Mouse (Mus musculus) MN1 (cell line): ENCODE measurements at regions not wholly inside any gene's neighbourhood (a gene's known extent, or its start where the extent isn't known, plus 50 kb on each side); places are given as distances from the start of the nearest gene placed in this dataset.

Source experiments
- DNase-seq: peaks from one replicate; pipeline ENCODE4 v3.0.0-alpha.2; 2016; ENCODE audit warnings: low spot score

- no peak for DNase-seq
These were observed 134.7 kb downstream of the Rnd3 start for GRCm38 (mm10) chr2:51014232-51014631.

DNA sequence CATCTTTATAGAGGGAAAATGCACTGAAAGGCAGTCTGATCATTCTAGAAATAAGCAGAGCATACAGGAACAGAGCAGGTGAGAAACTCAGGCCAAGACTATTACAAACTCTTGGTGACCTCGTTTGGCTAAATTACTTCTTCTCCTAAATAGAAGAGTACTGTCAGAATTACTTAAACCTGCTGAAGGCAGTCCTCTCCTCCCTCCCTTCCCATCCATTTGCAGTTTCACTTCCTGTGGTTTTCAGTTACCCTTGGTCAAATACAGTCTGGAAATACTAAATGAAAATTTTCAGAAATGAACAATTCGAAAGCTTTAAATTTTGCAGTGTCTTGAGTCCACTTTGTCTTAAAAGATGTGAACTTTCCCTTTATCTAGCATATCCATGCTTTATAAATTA lies 135.8 kb downstream of the Rnd3 start:
- no peak for DNase-seq

GRCm38 (mm10) chr2:51008251-51008533 lies 140.7 kb downstream of the Rnd3 start:
- no peak for DNase-seq

DNA sequence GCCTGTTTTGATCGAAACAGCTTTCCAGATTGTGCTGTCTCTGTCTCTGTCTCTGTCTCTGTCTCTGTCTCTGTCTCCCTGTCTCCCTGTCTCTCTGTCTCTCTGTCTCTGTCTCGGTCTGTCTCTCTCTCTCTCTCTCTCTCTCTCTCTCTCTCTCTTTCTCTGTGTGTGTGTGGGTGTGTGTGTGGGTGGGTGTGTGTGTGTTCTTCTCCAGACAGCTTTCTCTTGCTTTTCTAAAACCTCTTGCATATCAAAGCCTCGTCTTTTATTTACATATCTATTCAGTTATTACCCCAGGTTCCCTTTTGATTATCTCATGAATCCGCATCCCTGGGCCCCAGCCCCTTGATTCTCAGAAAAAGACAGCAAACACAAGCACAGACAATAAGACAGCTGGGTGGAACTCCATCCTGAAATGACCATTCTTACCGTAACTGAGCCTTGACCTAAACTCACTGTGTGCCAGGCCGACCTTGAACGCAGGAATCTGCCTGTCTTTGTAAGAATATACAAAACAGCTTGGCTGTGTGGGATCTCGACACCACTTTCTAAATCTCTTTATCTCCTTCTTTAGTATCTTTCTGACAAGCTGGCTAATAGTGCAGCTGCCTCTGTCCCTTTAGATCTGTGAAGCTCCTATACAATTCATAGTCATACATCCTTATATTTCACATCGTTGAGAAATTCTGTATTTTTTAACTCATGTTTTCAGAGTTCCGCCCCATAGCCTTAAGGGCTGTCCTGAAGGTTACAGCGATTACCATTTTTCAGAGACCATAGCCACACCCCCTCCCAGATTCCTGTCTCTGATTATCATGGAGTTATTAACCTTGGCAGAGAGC lies 141.3 kb downstream of the Rnd3 start:
- no peak for DNase-seq

GRCm38 (mm10) chr2:51006818-51007217 lies 142.1 kb downstream of the Rnd3 start:
- no peak for DNase-seq

GRCm38 (mm10) chr2:51001548-51001947 lies 147.4 kb downstream of the Rnd3 start:
- no peak for DNase-seq

GRCm38 (mm10) chr2:50983883-50984410 lies 165.0 kb downstream of the Rnd3 start:
- no peak for DNase-seq

DNA sequence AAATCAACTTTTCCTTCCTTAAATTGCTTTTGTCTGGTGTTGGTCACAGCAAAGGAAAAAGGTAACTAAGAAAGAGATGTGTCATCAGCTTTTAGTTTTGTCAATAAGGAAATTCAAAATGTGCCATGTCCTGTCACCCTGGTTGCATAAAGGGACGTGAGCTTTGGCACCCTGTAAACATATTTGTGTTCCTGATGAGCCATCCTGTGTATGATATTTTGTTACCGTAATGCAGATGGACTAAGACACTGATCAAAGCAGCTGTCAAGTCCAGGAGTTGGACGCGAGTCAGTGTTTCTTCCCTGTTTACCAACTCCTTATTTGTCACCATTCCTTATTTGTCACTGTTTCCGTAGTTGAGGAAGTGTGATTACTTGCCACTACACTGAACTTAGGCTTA lies 166.3 kb downstream of the Rnd3 start:
- DNase-seq, result no peak

DNA sequence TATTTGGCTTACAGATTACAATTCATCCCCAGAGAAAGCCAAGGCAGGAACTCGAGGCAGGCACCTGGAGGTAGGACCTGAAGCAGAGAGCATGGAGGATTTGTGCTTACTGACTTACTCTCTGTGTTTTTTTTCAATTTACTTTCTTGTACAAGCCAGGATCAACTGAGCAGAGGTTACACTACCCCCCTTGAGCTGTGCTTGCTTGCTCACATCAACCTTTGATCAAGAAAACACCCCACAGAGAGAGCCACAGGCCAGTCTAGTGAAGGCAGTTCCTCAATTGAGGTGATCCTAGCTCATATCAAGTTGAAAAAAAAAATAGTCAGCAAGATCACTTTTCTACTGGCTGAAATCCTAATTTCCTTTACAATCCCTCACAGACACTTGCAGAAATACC lies 170.6 kb downstream of the Rnd3 start:
- DNase-seq, result no peak

GRCm38 (mm10) chr2:50971131-50971825 lies 177.6 kb downstream of the Rnd3 start:
- DNase-seq, result no peak

DNA sequence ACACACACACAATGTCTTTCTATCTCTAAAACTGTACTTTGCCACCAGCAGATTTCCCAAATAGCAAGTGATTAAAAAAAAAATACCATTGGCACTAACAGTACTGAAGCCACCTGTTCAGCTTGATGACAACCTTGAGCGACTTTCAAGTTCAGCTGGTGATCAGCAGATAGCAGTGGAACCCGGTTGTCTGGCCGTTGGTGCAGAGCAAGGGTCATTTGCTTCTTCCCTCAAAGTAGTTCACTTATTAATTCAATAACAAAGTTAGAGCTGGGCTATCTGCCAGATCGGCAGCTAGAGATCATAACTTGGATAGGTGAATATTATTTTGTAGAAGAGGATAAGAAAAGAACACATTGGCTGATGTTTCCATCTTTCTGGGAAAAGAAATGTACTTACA lies 180.5 kb downstream of the Rnd3 start:
- DNase-seq, result no peak

DNA sequence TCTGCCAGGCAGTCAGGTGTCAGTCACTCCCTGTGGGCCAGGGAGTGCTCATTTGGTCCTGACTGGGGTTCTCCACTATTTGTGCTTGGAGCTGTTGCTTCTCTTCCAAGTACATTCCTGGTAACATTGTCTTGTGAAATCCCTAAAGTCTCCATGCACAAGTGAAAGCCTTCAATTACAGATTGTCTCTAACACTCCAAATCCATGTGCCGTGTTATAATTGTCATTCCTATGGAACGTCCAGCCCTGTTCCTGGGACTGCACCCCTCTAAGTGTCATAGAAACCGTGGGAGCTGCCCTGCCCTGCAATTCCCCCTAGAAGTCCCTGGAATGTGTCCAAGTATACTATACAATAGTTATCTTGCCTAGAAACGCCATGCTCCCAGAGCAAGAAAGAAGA lies 181.1 kb downstream of the Rnd3 start:
- no peak for DNase-seq

GRCm38 (mm10) chr2:50967133-50967532 lies 181.8 kb downstream of the Rnd3 start:
- no peak for DNase-seq

DNA sequence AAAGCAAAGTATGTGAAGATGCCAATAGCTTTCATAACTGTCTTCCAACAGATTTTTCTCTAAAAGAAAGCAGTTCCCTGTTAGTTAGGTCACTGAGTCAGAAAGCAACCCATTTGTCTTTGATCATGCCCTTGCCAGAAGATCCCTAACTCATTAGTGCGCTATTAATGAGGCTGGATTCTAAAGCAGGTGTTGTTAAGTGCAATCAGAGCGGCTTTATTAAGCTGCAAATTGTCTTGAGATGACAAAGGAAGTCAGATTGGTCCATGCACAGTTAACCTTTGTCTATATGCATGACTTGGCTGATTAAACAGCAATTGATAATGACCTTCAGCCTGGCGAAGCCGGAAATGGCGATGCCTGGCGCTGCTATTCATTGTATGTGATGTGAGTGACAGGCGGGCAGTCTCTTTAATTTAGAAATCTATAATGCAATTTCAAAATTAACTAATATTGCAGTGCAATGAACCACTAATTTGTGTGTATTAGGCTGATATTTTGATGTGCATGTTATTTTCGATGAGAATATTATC lies 183.4 kb downstream of the Rnd3 start:
- DNase-seq, result no peak

GRCm38 (mm10) chr2:50964062-50964461 lies 184.8 kb downstream of the Rnd3 start:
- no peak for DNase-seq

DNA sequence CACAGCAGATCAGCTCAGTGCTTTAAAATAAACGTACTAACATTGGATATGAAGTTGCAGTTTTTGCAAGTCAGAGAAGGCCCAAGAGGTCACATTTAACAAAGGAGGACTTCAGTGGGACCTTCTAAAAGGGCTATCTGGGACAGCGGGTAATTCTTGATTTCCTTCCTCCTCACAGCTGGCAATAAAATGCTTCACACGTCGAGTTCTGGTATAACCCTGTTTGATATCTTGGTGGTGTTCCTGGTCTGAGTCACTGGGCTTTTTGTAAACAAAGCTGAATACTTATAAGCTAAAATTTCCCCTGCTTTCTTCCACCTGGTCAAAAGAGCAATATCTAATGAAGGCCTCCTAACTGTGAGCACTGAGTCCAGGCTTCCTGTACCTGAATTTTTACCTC lies 187.9 kb downstream of the Rnd3 start:
- DNase-seq, result no peak

- no peak for DNase-seq
These were observed 189.6 kb downstream of the Rnd3 start for GRCm38 (mm10) chr2:50959323-50959722.

DNA sequence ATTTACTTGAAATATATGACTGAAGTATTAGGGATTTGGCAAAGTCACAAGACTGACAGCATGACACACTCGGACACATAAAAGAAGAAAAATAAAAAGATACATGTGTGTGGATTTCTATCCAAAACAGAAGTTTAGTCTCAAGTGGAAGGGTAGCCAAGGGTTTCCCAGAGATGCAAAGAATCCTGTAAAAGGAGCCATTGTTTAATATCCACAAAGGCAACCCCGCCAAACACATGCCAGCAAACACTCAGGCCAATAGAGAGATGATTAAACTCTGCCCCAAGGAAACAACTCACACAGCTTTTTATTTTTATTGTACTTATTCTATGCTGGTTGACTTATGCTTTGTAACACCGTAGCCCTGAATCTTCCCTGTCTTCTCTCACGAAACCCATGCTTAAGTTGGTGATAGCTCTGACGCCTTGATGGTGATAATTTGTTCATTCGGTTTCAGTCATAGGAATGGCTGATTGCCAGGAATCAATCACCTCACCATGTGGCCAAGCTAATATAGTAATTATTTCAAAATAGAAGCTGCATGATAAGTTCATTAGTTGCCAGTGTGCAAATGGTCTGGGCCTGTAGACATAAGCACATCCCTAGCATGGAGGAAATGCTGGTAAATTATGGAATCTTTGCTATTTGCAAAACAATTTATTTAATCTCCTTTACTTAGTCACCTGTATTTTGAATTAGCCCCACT lies 194.4 kb downstream of the Rnd3 start:
- DNase-seq, result no peak

DNA sequence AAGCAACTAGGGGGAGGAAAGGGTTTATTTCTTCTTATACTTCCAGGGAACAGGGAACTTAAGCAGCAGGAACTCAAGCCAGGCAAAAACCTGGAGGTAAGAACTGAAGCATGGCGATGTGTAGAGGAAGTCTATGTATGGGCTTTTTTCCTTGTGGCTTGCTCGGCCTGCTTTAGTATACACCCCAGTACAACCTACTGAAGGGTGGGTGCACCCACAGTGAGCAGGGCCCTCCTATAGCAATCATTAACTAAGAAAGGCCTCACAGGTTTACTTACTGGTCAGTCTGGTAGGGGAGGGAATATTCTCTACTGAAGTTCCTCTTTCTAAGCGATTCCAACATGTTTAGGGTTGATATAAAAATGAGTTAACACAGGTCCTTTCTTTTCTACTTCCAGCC lies 197.9 kb downstream of the Rnd3 start:
- no peak for DNase-seq

- no peak for DNase-seq
These were observed 199.2 kb downstream of the Rnd3 start for GRCm38 (mm10) chr2:50949717-50950116.

GRCm38 (mm10) chr2:50945526-50945925 lies 203.4 kb downstream of the Rnd3 start:
- no peak for DNase-seq

- no peak for DNase-seq
These were observed 205.7 kb downstream of the Rnd3 start for GRCm38 (mm10) chr2:50943180-50943579.

DNA sequence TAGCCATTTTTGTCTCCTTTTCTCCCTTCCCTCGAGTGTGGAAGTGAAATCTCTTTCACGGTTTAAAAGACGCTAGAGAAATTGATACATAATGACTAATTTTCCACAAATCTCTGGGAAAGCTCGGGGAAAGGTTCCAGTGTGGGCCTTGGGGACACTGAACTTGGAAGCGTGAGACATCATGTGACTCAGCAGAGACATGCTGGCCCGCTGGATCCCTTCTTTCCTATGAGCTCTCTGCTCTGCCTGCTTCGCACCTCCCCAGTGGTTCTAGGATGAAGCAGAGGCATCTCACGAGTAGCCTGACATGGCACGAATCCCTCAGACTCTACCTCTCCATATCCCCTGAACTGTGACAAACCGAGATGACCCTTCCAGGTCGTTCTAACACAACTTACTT lies 206.2 kb downstream of the Rnd3 start:
- no peak for DNase-seq
